Mouse (Mus musculus): ENCODE data around the gene Fam78b. TPM values are rescaled to one million over a fixed set of nuclear protein-coding genes. Genes with fewer than 3 reads are reported as not detected.

Fam78b gene
- polyA plus RNA-seq, 1 experiment: not detected

DNA sequence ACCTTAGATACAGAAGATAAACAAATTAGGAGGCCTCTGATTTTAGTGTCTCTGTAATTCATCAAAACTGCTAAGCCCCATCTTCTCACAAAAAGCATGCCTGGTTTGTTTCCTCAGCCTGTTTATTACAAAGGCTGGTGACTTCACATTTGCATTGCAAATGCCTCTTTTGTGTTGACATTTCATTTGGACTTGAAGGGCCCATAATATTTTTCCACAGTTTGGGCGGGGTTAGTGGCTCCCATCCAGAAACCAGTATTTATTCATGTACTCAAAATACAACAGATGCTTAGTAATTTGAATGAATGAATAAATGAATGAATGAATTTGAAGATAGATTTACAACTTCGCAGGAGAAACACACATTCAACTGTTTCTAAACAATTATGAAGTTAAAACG, 115.5 kb downstream of the Fam78b start:
- no peaks in the 10 kb centered on the region for H3K4me1 ChIP-seq (ENCODE audit: control insufficient read depth)
- H3K36me3 ChIP-seq (ENCODE audit: control insufficient read depth): no peaks in the 10 kb centered on the region
- TF ChIP-seq GATA1 (IDR thresholded peaks at IDR 0.05; ENCODE audit: low read length): no peak
- no peak for TF ChIP-seq TAL1 (IDR thresholded peaks at IDR 0.05; ENCODE audit: low read length)
- no peak overlapping the region for H3K4me3 ChIP-seq (replicated peaks)
- H3K27me3 ChIP-seq (ENCODE audit: control insufficient read depth): no peaks in the 10 kb centered on the region
- 0 out of 2 replicates have a peak, but pooled peaks cover 2% of the 10 kb centered on the region for H3K9me3 ChIP-seq (ENCODE audit: control insufficient read depth, low read length)

DNA sequence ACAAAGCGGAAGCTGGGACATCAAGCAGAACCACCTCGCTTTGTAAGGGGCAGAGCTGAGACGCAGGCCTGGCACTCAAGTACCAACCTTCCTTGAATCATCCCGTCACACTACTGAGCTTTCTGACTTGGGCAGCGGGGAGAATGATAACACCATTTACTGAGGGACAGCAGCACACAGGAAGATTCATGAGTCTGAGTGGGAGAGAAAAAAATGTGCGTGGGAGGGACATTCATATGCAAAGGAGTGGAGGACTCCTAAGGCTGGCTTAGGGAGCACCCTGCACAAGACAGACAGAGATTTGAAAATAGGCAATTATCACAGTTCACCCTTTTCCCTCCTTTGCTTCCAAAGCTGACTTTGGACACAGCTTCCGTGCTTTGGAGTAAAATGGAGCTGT, 117.8 kb downstream of the Fam78b start:
- Histone ChIP-seq H3K36me3 (ENCODE audit: control insufficient read depth) (no peaks in the 10 kb centered on the region), H3K9me3 (ENCODE audit: control insufficient read depth, low read length) (0 out of 2 replicates have a peak, but pooled peaks cover 2% of the 10 kb centered on the region), H3K4me3 (replicated peaks) (no peak overlapping the region), H3K27me3 (ENCODE audit: control insufficient read depth) (no peaks in the 10 kb centered on the region), H3K4me1 (ENCODE audit: control insufficient read depth) (no peaks in the 10 kb centered on the region)
- TF ChIP-seq TAL1 (IDR thresholded peaks at IDR 0.05; ENCODE audit: low read length): no peak
- TF ChIP-seq GATA1 (IDR thresholded peaks at IDR 0.05; ENCODE audit: low read length): no peak

DNA sequence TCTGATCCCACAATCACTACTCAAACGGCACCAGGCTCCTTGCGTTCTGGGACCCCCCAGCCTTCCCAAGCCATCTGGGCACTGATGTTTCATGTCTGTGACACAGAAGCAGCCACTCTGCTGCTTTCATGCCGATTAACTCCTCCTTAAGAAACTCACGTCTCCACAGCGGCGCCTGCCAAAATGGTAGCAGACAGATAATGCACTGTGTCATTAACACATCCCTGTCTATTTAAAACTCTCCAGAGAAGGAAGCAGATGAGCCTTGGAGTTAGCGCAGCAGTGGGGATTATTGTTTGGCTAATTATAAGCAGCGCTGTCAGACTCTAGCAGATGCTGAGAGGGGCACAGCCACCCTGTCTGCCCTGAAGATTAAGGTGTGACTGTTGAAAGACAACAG, 118.2 kb downstream of the Fam78b start:
- TF ChIP-seq TAL1 (IDR thresholded peaks at IDR 0.05; ENCODE audit: low read length) (no peak), GATA1 (IDR thresholded peaks at IDR 0.05; ENCODE audit: low read length) (no peak)
- Histone ChIP-seq H3K4me1 (ENCODE audit: control insufficient read depth) (no peaks in the 10 kb centered on the region), H3K4me3 (replicated peaks) (no peak overlapping the region), H3K27me3 (ENCODE audit: control insufficient read depth) (no peaks in the 10 kb centered on the region), H3K9me3 (ENCODE audit: control insufficient read depth, low read length) (0 out of 2 replicates have a peak, but pooled peaks cover 2% of the 10 kb centered on the region), H3K36me3 (ENCODE audit: control insufficient read depth) (no peaks in the 10 kb centered on the region)

DNA sequence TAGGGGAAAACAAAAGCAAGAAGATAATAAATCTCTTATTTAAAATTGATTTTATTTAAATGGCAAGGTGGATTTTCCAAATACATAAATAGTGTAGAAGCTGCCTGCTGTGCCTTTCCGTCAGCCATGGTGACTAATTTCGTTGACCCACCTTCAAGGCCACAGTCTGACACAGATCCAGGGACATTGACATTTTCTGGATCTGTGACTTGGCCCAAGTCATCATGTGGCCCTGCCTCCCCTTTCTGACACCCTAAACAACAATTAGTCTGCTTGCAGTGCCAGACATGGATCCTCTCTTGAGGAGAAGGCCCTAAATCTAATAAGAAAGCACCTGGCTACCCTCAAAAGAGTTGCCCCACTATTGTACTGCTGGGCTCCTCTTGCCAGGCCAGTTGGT, 121.2 kb downstream of the Fam78b start:
- TF ChIP-seq GATA1 (IDR thresholded peaks at IDR 0.05; ENCODE audit: low read length): no peak
- TF ChIP-seq TAL1 (IDR thresholded peaks at IDR 0.05; ENCODE audit: low read length): no peak

DNA sequence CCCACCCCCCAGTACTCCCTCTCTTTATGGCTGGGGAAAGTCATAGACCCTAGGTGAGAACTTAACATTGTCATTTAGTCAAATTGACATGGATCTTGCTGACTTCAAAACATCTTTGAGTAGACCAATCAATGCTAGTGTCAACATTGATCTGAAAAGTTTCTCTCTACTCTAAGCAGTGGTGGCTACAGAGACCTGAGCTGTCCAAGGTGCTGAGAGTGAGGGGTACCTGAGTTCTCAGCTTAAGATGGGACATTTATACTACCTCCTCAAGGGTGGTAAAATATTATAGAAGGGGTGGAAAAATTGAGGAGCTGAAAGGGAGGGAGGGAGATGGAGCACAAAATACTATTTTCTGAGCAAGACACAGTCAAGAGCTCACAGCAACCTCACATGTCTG, 122.3 kb downstream of the Fam78b start:
- peaks cover 7% of the 10 kb centered on the region; the same call in 1 of the 2 replicates for H3K9me3 ChIP-seq (ENCODE audit: control insufficient read depth, low read length)
- no peak overlapping the region for H3K4me3 ChIP-seq (replicated peaks)
- TF ChIP-seq TAL1 (IDR thresholded peaks at IDR 0.05; ENCODE audit: low read length): no peak
- no peak for TF ChIP-seq GATA1 (IDR thresholded peaks at IDR 0.05; ENCODE audit: low read length)
- no peaks in the 10 kb centered on the region for H3K36me3 ChIP-seq (ENCODE audit: control insufficient read depth)
- H3K27me3 ChIP-seq (ENCODE audit: control insufficient read depth): no peaks in the 10 kb centered on the region
- H3K4me1 ChIP-seq (ENCODE audit: control insufficient read depth): no peaks in the 10 kb centered on the region

More for the DNA sequence above, 121.2 kb downstream of the Fam78b start:
- H3K4me3 ChIP-seq (replicated peaks): no peak overlapping the region
- no peaks in the 10 kb centered on the region for H3K27me3 ChIP-seq (ENCODE audit: control insufficient read depth)
- no peaks in the 10 kb centered on the region for H3K4me1 ChIP-seq (ENCODE audit: control insufficient read depth)
- H3K36me3 ChIP-seq (ENCODE audit: control insufficient read depth): no peaks in the 10 kb centered on the region
- peaks cover 7% of the 10 kb centered on the region; the same call in 1 of the 2 replicates for H3K9me3 ChIP-seq (ENCODE audit: control insufficient read depth, low read length)

DNA sequence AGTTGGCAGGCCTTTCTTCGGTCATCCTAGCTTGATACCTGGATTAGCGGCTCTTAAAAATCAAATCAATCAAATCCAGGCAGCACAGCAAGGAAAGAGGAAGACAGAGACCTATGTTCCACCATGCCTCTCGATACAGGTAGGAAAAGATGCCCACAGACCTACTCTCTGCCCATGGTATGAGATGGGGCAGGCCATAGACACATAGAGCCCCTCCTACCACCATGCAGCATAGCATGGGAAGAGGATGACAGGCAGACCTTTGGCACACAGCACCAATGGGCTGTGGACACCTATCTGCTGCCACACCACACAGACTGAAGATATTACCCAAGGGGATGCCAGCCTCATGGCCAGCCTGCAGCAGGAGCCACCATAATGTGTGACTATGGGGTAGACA, 124.7 kb downstream of the Fam78b start:
- Histone ChIP-seq H3K4me1 (ENCODE audit: control insufficient read depth) (no peaks in the 10 kb centered on the region), H3K4me3 (replicated peaks) (no peak overlapping the region), H3K27me3 (ENCODE audit: control insufficient read depth) (no peaks in the 10 kb centered on the region), H3K36me3 (ENCODE audit: control insufficient read depth) (no peaks in the 10 kb centered on the region), H3K9me3 (ENCODE audit: control insufficient read depth, low read length) (peaks cover 5% of the 10 kb centered on the region; the same call in 1 of the 2 replicates)
- TF ChIP-seq GATA1 (IDR thresholded peaks at IDR 0.05; ENCODE audit: low read length): no peak
- TF ChIP-seq TAL1 (IDR thresholded peaks at IDR 0.05; ENCODE audit: low read length): no peak

DNA sequence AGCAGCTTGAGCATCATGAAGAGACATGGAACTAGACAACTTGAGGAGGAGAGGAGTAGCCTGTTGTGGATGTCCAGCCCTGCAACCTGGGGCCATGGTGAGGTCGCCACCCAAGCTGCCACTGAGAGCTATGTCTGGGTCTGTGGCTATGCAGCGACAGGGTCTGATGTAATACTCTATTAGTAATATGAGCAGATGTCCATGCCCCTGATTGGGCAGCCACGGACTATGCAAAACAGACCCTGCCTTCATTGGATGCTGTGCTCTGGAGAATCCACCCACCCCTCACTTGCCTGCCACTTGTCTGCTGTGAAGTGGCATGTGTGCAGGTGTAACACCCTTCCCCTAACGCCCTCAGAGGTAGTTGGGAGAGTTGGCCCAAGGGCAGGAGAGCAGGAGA, 125.1 kb downstream of the Fam78b start:
- no peak for TF ChIP-seq GATA1 (IDR thresholded peaks at IDR 0.05; ENCODE audit: low read length)
- TF ChIP-seq TAL1 (IDR thresholded peaks at IDR 0.05; ENCODE audit: low read length): no peak
- Histone ChIP-seq H3K4me3 (replicated peaks) (no peak overlapping the region), H3K27me3 (ENCODE audit: control insufficient read depth) (no peaks in the 10 kb centered on the region), H3K9me3 (ENCODE audit: control insufficient read depth, low read length) (peaks cover 5% of the 10 kb centered on the region; the same call in 1 of the 2 replicates), H3K4me1 (ENCODE audit: control insufficient read depth) (no peaks in the 10 kb centered on the region), H3K36me3 (ENCODE audit: control insufficient read depth) (no peaks in the 10 kb centered on the region)

DNA sequence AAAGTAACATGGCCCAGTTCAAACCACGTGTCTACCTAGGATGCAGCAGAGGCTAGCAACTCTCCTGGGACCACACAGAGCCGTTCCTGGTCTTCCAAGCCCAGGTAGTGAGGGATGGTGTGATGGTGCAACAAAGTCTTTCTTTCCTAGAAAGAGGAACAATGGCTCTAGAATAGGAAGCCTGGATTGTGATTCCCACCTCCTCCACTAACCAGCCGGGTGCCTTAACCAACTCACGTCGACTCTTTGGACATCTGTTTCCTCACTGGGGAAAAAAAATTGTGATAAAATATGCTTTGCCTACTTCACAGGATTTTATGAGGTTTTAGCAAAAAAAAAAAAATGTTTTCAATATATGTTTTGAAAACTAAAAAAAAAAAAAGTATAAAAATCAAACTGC, 134.5 kb downstream of the Fam78b start:
- Histone ChIP-seq H3K36me3 (ENCODE audit: control insufficient read depth) (no peaks in the 10 kb centered on the region), H3K27me3 (ENCODE audit: control insufficient read depth) (no peaks in the 10 kb centered on the region), H3K4me3 (replicated peaks) (no peak overlapping the region), H3K4me1 (ENCODE audit: control insufficient read depth) (no peaks in the 10 kb centered on the region), H3K9me3 (ENCODE audit: control insufficient read depth, low read length) (peaks cover 8% of the 10 kb centered on the region)
- no peak for TF ChIP-seq TAL1 (IDR thresholded peaks at IDR 0.05; ENCODE audit: low read length)
- no peak for TF ChIP-seq GATA1 (IDR thresholded peaks at IDR 0.05; ENCODE audit: low read length)

All from erythroblast, embryonic 14.5 days (primary cell).